Mouse (Mus musculus) monocyte, adult 5-6 weeks (primary cell): ENCODE measurements around the gene Rasgef1a. TPM values are rescaled to one million over a fixed set of nuclear protein-coding genes. Genes with fewer than 3 reads are reported as not detected.

Source experiments
- ATAC-seq: fragments of 153-309, 156-312 bp; replicated peaks from 2 replicates; pipeline ENCODE4 v1.8.0; 2017; ENCODE audit warnings: mild to moderate bottlenecking; ENCODE audit not compliant: low TSS enrichment, insufficient number of reproducible peaks, severe bottlenecking, poor library complexity, low FRiP score
- total RNA-seq: library from RNA; stranded (forward); fragments of 200-1000, 200-491, 200-594 nt; gene quantifications from 3 replicates; pipeline ENCODE4 v1.2.3, GENCODE M21; 2017

Rasgef1a gene
- total RNA-seq, 1 experiment from 2014 or later = 1.0 TPM

DNA sequence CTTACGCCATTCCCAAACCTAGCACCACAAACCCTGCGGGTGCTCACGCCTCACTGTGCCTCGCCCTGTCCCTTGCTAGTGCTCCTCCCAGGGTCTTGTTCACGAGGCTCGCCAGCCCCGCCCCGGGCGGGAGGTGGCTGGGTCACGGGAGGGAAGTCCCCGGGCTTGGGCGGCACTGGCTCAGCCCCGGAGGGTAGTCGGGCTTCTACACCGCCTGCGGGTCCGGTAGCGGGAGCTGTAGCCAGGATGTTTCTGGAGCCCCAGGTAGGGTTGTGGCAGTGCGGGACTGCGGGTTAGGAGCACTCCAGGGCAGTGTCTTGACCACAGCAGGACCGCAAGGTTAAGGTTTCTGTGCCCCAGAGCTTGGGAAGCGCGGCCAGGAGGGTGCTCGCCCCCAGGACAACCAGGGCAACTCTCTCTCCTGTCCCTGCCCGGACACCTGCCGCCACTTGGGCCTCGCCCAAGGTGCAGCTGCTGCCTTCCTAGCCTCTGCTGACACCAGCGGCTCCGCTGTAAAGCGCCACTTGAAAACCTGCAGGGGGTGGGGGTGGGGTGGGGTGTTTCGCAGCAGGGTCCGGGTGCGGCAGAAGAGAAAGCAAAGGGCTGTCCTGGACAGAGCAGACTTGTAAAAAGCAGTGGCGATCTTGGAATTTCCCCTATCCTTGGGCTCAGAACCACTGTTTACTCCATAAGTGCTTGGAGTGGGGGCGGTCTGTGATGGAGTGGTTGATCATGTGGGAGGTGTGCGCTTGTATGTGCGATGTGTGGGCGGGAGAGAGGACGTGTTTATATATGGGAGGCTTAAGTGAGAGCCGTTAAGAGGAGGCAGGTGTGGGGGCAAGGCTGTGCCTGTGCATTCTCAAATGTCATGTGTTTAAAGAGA, 55.2 kb downstream of the Rasgef1a start:
- ATAC-seq = peak; percentile 40; the same call in 1 of the 2 replicates

DNA sequence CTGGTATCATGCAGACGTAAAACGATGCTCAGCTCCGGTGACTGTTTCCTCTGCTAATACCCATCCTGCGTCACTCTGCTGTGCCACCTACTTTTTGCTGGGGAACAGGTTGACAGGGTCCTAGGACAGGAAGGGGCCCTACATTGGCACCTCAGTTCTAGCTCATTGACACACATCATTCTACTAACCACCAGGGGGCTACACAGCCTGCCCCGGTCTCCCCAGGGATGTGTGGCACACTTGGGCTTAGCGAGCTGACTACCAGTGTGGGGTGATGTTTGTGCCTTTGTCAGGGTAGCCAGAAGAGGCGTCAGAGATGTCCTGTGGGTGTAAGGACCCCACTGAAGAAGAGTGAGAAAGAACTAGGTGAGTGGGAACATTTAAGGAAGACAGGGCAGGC, 56.5 kb downstream of the Rasgef1a start:
- no peak for ATAC-seq

DNA sequence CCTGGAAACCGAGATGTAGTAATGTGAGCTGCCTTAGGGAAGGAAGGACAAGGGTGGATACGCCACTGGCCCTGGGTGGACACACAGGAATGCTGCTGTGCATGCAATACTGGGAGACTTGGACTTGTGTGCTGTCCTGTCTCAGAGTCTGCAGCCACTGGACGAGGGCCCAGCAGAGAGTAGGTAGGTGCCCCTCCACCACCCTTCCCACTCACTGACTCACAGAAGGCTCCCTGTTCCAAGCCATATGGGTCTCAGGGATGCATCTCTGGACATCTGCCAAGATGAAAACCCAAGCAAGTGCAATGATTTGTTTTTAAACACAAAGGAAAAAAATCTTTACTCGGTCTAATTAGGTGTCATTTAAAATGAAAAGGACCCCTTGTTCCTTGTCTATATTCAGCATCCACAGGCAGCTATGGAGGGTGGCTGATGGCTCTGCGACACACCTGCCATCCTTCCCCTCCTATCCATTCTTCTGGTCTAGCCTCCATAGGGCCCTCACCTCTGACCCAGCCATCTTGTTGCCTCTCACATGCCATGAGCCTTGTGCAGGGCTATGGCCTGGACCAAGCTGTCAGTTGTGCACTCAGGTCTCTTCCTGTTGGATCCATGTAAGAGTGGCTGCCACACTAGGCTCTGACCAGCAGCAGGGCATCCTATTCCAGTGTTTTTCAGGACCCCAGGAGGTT, 59.2 kb downstream of the Rasgef1a start:
- ATAC-seq = no peak

DNA sequence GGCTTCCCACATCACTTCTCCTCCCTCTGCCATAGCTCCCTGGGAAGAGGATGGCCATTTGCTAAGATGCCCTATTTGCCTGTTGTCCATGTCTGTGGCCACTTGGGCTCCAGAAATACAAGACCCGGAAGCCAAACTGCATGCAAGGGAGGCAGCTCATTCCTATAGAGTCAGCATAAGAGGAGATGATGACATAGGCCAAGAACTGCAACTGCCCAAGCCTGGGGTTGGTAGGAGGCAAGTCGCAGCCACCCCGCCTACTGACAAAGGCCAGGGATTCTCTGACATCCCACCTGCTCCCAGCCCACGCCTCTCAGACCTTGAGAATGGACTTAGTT, 59.7 kb downstream of the Rasgef1a start:
- no peak for ATAC-seq

DNA sequence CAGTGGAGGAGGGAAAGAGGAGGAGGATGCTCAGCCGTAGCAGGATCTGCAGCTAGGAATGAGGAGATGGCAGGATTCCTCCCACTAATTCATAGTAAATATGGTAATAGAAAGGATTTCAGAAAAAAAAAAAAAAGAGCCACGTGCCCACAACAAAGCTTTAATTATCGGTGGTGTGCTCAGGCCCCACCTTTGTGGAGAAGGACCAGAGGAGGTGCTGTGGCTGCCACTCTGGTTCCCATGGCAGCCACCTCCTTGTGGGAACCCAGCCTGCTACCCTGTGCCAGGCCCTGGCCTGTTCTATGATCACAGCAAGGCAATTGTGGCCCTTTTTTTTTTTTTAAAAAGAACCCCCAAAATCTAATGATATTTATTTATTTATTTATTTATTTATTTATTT, 60.2 kb downstream of the Rasgef1a start:
- no peak for ATAC-seq

DNA sequence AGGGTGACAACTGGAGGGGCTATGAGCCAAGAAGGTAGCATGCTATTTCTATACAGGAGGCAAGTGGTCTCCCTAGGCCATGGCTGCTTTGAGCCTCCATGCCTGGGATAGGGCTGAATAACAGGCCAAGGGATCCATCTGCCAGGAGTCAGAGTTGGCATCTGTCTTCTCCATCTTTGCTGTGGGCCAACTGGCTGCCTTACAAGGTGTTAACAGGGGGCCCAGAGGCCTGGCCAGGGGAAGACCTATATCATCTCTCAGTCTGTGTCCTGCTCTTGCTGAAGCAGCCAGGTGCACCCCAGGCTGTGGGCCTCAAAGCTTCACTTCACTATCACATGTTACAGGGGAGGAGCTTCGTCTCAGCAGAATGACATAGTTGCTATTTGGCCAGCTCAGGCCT, 60.9 kb downstream of the Rasgef1a start:
- no peak for ATAC-seq

DNA sequence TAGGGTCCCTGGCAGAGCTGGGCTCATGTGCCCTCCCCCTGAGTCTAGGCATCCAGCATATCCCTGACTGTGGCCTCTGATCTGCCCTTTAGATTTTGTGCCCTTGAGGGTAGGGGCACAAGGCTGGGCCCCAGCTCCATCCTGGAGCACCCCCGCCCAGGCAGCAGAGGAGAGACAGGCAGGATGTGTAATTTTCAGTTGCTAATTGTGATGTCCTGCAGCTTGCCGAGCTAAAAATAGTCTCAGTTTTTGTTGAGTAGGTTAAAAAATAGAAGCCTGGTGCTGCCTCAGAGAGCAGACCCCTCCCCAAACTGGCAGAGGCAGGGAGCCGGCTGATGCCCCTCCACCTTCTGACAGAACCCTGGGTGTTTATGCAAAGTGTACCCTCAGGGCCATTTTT, 62.9 kb downstream of the Rasgef1a start:
- no peak for ATAC-seq

DNA sequence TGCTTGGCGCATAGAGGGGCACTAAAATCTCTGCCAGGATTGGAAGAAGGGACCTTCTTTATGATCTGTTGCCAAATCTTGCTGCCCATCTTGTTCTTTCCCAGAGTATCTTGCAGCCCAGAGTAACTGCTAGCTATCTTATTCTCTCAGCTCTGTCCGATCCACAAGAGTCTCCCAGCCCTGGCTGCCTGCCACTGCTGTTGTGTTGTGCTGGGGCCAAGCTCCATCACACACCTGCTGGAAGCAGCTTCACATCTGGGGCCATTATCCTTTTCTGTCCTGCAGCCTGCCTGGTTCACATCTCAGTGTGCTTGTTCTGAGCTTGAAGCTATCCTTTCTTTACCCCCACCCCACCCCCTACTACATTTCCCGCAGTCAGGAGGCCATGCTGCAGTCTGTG, 65.0 kb downstream of the Rasgef1a start:
- ATAC-seq = no peak

DNA sequence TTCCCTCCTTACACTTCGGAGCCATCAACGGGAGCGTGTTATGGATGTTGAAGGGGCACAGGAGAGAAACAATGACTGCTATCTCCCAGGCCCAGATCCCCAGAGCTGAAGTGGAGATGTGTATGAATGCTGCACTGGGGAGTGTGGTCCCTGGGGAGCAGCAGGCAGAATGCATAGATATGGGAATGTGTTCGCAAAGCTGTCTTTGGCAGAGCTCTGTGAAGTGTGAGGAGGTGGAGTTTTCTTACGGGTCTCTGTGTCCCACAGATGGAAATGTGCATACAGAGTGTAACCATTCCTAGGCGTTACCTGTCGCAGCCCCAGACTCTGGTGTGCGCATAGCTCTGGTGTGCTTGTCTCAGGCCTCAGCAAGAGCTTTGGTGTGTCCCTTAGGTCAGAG, 65.5 kb downstream of the Rasgef1a start:
- ATAC-seq = no peak

DNA sequence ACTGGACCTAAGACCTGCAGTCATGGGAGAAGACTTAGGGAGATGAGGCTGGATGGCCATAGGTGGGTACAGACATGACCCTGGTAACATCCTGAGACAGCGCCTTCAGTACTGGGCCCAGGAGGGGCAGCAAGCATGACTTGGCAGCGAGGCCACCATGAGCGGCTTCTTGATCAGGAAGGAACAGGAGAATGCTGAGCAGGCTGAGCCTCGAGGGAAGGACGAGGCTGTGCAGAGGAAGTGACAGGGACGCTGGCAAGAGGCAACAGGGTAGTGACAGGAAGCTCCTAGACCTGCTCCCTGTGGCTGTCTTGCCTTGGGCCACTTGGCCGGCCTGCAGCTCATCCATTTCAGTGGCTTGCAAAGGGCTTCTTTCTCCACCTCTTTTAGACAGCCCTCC, 66.2 kb downstream of the Rasgef1a start:
- ATAC-seq = no peak

DNA sequence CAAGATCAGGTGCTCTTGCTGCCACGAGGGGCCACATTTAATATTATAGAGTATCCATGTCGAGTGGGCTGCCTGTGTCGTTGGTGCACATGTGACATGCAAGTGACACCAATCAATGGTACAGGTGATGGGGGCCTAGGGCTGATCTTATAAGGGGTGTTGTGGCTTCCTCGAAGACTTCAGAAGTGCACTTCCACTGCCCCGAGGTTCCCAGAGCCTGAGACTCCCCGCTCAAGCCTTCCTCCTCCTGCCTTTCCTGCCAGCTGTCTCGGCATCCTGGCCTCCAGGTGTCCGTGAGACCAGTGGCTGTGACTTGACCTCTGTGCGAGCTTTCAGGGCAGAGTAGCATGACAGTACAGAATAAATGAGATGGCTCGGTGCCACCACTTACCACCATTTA, 67.5 kb downstream of the Rasgef1a start:
- no peak for ATAC-seq

DNA sequence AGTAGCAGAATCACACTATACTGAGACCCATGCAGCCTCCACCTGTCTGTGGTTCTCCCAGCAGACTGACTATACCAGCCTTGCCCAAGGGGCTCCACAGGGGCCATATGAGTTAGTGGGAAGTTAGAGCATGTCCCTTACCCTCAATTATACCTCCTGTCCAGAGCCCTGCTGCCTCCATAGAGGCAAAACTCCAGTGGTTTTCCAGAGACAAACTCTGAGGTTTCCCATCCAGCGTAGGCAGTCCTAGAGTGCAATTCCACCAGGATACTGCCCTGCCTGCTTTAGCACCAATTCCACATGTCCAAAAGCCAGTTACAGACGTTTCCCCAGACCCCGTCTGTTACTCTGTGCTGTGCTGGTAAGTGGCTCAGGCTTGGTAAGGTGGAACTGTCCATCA, 68.1 kb downstream of the Rasgef1a start:
- ATAC-seq = no peak

DNA sequence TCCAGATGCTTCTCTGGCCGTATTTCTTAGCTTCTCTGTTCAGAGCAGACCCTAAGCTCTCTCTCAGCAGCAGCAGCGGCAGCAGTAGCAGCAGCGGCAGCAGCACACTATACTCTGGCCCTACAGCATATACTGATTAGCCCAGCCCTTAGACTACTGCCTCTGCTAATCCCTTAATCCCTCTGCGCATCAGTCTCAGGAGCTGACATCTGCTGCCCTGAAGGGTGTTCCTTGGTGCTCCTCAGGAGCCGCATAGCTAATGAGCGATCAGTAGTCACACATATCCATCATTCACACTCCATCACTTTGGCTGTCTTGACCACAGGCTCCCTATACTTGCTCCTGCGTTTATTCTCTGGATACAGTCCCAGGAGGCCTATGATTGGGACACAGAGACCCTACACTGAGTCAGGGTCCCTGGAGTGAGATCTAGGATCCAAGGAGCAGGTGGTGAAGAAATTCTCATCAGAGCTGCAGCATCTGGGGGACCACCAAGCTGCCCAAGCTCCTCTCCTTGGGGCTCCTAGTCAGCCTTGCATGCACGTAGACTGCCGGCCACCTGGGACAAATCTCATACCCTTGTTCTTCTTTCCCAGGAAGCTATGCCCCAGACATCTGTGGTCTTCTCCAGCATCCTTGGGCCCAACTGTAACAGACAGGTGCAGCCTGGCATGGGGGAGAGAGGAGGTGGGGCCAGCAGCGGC, 68.7 kb downstream of the Rasgef1a start:
- ATAC-seq = no peak

DNA sequence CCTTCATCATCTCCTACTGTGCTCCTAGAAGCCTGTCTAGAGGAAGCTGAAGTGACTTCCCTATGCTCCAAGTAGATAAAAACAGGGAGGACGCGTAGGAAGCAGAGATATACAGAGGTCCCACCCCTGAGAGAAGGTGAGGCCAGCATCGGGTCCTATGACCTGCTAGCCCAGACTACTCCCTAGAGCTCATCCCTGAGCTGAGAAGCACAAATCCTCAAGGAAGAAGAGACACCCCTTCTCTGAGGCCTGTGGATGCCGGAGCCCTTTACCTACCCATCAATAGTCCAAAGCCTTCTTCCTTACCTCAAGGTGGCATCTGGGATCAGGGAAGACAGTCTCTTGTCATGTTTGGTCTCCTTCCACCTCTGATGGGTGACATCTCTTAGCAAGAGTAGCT, 69.5 kb downstream of the Rasgef1a start:
- ATAC-seq = no peak

DNA sequence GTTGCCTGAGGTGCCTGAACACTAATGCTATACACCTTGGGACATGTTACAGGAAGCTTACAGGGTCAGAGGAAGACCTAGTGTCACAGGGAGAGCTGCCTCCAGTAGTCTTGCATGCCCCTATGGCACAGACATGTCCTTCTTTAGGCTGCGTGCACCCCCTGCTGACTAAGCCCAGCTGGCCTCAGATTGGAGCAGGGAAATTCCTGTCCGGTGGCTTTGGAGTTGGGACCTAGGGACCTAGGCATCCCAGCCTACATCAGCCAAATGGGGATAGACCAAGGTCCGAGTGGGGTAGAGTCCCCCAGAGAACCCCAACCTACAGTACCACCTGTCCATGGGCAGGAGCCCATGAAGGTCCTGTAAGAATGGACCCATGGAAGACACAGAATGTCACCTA, 71.1 kb downstream of the Rasgef1a start:
- no peak for ATAC-seq

DNA sequence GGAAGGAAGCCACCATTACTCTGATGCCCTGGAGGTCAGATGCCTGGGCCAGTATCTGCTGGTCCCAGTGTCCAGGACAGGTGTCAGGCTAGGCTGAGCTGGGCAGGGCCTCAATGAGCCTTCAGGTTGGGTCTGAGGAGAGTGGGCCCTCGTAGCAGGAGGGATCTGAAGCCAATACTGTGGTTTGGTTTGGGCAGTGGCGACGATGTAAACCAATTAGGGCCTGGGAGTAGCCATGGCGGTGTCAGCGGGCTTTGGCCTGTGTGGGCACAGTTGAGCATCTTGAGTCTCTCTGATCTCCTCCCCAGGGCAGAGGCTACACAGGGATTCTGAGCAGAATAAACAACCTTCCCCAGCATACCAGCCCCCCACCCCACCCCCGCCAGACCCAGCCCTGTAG, 72.4 kb downstream of the Rasgef1a start:
- ATAC-seq = no peak

DNA sequence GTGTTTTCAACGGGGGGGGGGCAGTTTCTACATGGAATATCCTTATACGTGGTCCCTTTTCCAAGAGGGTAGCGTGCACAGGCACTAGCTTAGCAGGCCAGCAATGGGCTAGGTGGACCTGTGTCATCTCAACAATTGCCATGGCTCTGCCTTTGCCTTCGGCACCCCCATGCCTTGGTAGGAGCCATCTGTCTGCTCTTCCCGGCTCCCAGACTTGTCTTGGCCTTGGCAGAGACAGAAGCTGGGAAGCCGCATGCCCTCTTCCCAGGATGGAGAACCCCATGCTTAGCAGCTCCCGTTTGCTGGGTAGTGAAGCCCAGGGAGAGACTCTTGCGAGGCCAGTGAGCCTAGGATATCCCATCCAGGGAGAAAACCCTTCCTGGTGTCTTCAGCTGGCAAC, 73.4 kb downstream of the Rasgef1a start:
- no peak for ATAC-seq

DNA sequence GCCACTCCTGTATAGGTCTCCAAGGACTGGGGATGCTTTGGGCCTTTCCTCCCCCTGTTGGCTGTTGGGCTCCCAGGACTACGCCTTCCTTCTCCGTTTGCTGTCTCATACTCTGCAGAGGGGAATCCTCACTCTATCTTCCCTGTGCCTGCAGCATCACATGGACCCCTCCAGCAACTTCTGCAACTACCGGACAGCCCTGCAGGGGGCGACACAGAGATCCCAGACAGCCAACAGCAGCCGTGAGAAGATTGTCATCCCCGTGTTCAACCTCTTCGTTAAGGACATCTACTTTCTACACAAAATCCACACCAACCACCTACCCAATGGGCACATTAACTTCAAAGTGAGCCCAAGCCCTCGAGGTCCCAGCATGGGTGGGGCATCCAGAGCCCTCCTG, 76.7 kb downstream of the Rasgef1a start:
- ATAC-seq = no peak

DNA sequence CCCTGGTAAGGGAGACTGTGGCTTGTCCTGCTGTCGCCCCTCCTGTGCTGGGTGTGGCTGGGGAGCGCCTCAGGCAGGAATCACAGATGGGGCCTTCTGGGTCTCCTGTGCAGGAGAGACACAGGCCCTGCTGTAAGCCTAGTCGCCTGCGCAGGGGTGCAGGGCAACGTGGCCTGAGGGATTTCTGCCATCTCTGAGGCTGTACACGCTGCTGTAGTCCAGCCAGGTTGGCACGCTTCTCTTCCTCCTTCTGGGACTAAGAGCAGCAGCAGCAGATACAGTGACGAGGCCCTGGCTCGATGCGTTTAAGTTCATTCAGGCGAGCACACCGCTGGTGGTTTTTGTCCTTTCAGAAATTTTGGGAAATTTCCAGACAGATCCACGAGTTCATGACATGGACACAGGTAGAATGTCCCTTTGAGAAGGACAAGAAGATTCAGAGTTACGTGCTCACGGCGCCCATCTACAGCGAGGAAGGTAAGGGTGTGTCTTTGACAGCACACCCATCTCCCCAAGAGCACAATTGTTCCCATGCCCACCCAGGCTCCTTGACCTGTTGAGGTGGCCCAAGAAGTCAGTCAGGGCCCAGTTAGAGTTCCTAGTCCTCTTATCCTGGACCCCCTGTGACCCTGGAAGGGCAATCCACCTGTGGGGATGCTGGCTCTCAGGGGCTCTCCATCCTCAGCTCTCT, 77.7 kb downstream of the Rasgef1a start:
- ATAC-seq = no peak
